Mouse (Mus musculus) stomach, embryonic 16.5 days (tissue): ENCODE data around the gene Pcbp4. TPM values are rescaled to one million over a fixed set of nuclear protein-coding genes. Genes with fewer than 3 reads are reported as not detected.

Experiments used
- ATAC-seq: fragments of 200-750 bp; cut with Nextera tagmentation; 2 replicates; pipeline ENCODE4 v1.8.0; 2017; ENCODE audit warnings: moderate number of reproducible peaks, moderate TSS enrichment; ENCODE audit not compliant: insufficient read depth, low FRiP score
- H3K27ac ChIP-seq: fragments of 300-500 bp; sonication (generic); 2 replicates; pipeline ENCODE4 v1.5.1; 2014; ENCODE audit warnings: low read length
- H3K27me3 ChIP-seq: fragments of 300-500 bp; sonication (generic); 2 replicates; pipeline ENCODE4 v1.6.1; 2014; ENCODE audit warnings: low read length, control low read depth, mixed read lengths; ENCODE audit not compliant: control insufficient read depth, insufficient read depth
- H3K36me3 ChIP-seq: fragments of 300-500 bp; sonication (generic); 2 replicates; pipeline ENCODE4 v1.6.1; 2014; ENCODE audit warnings: low read length; ENCODE audit not compliant: control insufficient read depth, insufficient read depth
- H3K4me1 ChIP-seq: fragments of 300-500 bp; sonication (generic); 2 replicates; pipeline ENCODE4 v1.6.1; 2014; ENCODE audit warnings: low read length, control low read depth, mixed read lengths; ENCODE audit not compliant: control insufficient read depth, insufficient read depth
- H3K4me2 ChIP-seq: fragments of 300-500 bp; sonication (generic); 2 replicates; pipeline ENCODE4 v1.6.1; 2014; ENCODE audit warnings: low read depth, low read length, mixed read lengths
- H3K4me3 ChIP-seq: fragments of 300-500 bp; sonication (generic); replicated peaks from 2 replicates; pipeline ENCODE4 v1.5.1; 2014; ENCODE audit warnings: mild to moderate bottlenecking, low read length
- H3K9ac ChIP-seq: fragments of 300-500 bp; sonication (generic); 2 replicates; pipeline ENCODE4 v1.6.1; 2014; ENCODE audit warnings: low read length
- H3K9me3 ChIP-seq: fragments of 300-500 bp; sonication (generic); replicated peaks from 2 replicates; pipeline ENCODE4 v1.6.1; 2016; ENCODE audit warnings: low read length, control low read depth; ENCODE audit not compliant: control insufficient read depth
- WGBS: fragments of 180-500 bp; shearing (Covaris S2); extraction: QIAGEN DNeasy Blood & Tissue Kit; methylation state at CpG from one replicate; pipeline ENCODE4 v1.1.7; 2014; 5-methylcytosine and 5-hydroxymethylcytosine counted together
- polyA plus RNA-seq: library from polyadenylated mRNA; unstranded; fragments of >200 nt; fragmentation: Nextera tagmentation; extraction: Ambion mirVana; gene quantifications from 2 replicates; pipeline ENCODE4 v1.2.1, GENCODE M21; 2015

Pcbp4 gene
- polyA plus RNA-seq, 1 experiment from 2014 or later: 39.4 TPM

DNA sequence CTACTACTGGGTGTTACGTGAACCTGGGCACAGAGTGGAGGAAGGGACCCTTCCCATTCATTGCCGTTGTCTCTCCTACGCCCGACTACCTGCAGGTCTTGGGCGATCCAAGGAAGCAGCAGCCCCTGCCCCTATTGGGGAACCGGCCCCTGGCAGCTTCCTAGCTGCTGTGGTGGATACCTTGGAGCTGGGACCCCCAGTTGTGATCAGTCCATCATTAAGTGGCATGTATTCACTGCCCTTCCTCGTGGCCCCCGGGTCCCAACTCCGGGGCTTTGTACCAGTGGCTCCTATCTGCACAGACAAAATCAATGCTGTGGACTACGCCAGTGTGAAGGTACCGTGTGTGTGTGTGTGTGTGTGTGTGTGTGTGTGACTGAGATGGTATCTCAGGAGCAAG lies 1.8 kb upstream of the Pcbp4 start:
- no peak overlapping the region for H3K4me3 ChIP-seq
- H3K27ac ChIP-seq: no peak overlapping the region
- H3K36me3 ChIP-seq: no peaks in the 10 kb centered on the region
- no peaks in the 10 kb centered on the region for H3K9me3 ChIP-seq
- WGBS: 68% methylated on average over 11 of the region's 11 CpGs
- no peak for ATAC-seq
- 0 out of 2 replicates have a peak overlapping the region, but pooled peaks have one; percentile 7 for H3K4me2 ChIP-seq
- H3K9ac ChIP-seq: 0 out of 2 replicates have a peak overlapping the region, but pooled peaks have one; percentile 10
- no peaks in the 10 kb centered on the region for H3K27me3 ChIP-seq
- H3K4me1 ChIP-seq: peaks cover 68% of the 10 kb centered on the region

DNA sequence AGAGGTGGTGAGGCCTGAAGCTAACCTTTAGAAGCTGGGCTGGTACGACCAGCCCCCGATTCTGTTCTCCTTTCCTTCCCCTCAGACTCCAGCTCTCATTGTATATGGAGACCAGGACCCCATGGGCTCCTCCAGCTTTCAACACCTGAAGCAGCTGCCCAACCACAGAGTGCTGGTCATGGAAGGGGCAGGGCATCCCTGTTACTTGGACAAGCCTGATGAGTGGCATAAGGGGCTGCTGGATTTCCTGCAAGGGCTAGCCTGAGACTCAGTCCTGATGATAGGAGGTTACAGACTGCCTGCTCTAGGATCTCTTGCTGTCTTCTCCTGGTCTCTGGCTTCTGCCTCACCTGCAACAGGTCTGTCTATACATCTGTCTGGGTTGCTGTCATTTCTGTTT lies 1.2 kb upstream of the Pcbp4 start:
- ATAC-seq: no peak
- Histone ChIP-seq H3K36me3 (no peaks in the 10 kb centered on the region), H3K4me2 (no peak overlapping the region), H3K27ac (no peak overlapping the region), H3K27me3 (no peaks in the 10 kb centered on the region), H3K9ac (no peak overlapping the region), H3K9me3 (no peaks in the 10 kb centered on the region), H3K4me3 (no peak overlapping the region), H3K4me1 (peaks cover 68% of the 10 kb centered on the region)
- WGBS: 63% methylated on average over 2 of the region's 2 CpGs

DNA sequence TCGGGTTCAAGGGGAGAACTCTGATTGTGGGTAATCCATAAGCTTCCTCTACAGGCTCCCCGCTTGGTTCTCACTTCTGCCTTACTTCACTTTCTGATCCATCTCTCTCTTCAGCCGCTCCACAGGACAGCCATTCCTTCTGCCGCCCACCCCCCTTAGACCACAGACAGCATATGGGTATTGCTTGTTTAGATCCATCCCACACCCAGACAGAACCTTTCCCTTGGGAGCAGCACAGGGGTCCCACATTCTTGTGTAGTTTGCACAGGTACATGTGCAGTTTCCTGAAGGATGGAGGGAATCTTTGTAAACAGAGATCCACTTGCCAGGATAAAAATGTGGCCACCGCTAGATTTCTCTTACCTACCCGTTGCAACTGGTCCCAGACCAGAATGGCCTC lies 740 bp upstream of the Pcbp4 start:
- Histone ChIP-seq H3K9ac (no peak overlapping the region), H3K9me3 (no peaks in the 10 kb centered on the region), H3K27me3 (no peaks in the 10 kb centered on the region), H3K4me2 (no peak overlapping the region), H3K4me3 (no peak overlapping the region), H3K27ac (no peak overlapping the region), H3K4me1 (peaks cover 68% of the 10 kb centered on the region), H3K36me3 (no peaks in the 10 kb centered on the region)
- 42% methylated on average over 6 of the region's 6 CpGs for WGBS
- ATAC-seq: no peak

DNA sequence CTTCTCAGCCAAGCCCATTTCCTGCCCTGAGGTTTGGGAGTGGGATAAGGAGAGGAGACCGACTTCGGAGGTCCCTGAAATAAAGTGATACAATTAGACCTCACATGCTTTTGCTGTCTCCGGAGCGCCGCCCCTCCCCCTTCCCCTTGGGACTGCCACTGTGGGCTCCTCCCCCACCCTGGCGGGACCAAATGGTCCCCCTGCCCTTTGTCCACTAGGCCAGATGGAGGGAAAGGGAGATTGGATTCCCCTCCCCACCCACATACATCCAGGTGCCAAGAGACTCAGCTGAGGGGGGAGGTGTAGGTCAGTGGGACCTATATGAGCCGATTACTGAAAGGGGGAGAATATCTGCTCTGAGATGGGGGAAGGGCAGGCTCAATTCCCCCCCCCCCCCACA lies 270 bp upstream of the Pcbp4 start:
- Histone ChIP-seq H3K4me1 (peaks cover 65% of the 10 kb centered on the region), H3K9ac (peak overlapping the region; percentile 33; the same call in 1 of the 2 replicates)
- no peak for ATAC-seq

DNA sequence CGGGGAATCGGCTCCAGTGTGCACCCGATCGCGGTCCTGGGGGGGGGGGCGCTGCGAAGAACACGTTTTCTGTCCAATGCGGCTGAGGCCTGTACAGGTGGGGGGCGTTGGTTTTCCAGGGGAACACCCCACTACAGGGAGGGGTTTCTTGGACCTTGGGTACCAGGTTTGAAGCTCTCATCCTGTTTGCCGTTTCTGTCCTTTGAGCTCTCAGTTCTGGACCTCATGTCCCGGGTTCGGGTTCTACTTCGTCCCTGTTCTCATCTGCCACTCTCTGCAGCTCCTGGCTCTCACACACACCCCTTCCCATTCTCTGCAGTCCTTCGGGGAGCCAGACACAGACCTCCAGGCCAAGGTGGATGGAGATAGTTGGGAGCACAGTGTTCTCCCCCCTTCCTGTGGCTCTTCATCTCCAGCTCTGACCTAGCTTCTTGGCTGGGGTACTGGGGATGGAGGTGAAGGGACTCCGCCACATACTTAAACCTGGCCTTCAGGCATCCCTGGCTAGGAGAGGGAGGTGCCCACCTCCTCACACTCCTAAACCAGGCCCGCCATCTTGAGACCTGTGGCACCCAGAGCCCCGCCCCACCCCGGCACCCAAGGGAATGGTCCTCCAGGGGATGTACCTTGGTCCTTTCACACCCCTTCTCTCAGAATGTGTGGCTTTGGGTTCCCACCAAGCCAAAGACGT lies 1.1 kb downstream of the Pcbp4 start:
- no peaks in the 10 kb centered on the region for H3K27me3 ChIP-seq
- H3K9ac ChIP-seq: peak overlapping the region; percentile 83
- WGBS: 1% methylated on average over 20 of the region's 20 CpGs
- peak overlapping the region; percentile 77 for H3K27ac ChIP-seq
- peak overlapping the region; percentile 69 for H3K4me3 ChIP-seq
- peaks cover 56% of the 10 kb centered on the region for H3K4me1 ChIP-seq
- no peaks in the 10 kb centered on the region for H3K9me3 ChIP-seq
- no peaks in the 10 kb centered on the region for H3K36me3 ChIP-seq
- peak overlapping the region; percentile 67 for H3K4me2 ChIP-seq
- ATAC-seq: peak; percentile 11; the same call in 1 of the 2 replicates

More for the DNA sequence above, 270 bp upstream of the Pcbp4 start:
- Histone ChIP-seq H3K36me3 (no peaks in the 10 kb centered on the region), H3K9me3 (no peaks in the 10 kb centered on the region), H3K4me3 (peak overlapping the region; percentile 69), H3K27me3 (no peaks in the 10 kb centered on the region), H3K4me2 (peak overlapping the region; percentile 67), H3K27ac (no peak overlapping the region)
- WGBS: 8% methylated on average over 7 of the region's 7 CpGs

DNA sequence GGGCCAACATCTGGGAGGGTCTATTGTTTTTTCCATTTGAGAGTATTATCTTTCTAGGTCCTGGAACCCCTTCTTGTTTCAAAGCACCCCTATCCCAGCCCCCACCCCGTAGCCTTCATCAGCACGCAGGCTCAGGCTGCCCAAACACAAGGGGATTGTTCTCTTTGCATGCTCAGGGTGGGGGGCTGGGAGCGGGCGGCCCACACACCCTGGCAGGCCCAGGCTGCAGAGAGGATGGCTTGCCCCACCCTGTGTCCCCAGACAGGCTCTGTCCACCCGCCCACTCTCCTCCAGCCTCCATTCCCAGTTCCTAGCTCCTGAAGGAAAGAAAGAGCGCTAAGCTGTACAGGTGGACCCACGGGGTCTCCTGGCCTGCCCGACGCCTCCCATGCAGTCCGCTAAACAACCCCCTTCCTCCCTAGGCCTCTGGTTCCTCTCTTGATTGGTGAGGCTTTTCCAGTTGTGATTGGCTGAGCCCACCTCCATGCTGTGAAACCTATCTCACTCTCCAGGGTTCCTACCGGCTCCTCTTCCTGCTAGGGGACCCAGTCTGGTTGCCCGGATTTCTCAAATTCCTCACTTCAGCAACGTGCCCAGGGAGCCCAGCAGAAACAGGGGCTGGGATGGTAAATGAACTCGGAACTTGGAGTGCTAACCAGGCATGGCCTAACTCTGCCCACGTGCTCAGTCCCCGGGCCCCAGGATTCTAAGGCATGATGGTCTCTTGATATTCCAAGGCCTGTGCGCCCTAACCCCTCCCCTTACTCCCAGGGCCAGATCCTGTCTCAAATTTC lies 2.0 kb downstream of the Pcbp4 start:
- Histone ChIP-seq H3K4me1 (peaks cover 50% of the 10 kb centered on the region), H3K4me3 (peak overlapping the region; percentile 69), H3K36me3 (no peaks in the 10 kb centered on the region)

DNA sequence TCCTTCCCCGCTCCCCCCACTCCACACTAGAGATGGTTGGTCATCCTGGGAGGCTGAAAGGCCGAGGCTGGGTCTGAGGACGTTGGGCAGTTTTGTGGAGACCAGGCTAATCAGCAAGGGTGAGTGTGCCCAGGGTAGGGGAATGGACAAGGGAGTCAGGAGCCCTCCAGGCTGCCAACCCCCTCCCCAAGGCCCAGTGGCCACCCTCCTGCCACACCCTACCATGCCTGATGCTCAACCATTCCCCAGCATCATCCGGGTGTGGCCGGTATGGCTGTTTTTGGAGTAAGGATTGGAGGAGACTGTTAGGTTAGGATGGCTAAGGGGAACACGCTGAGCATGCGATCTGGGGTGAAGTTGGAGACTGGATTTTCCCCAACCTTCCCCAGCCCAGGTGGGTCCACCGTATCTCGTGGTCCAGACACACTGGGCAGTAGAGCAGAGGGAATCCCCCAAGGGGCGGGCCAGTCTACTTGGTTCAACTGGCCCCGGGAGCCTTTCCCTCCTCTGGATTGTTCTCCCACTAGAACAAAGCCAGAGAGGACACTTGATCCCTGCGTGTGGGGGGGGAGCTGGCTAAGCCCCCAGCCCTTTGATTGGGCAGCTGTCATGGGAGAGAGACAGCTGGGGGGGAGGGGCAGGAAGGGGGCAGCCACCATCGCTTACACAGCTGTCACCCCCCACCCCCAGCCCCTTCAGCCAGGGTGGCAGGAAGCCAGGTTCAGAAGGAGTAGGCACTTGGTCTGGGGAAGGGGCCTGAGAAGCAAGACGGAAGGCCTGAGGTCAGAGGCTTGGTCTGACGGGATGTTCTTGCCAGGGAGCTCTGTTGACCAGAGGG lies 3.5 kb downstream of the Pcbp4 start:
- ATAC-seq: no peak
- Histone ChIP-seq H3K9me3 (no peaks in the 10 kb centered on the region), H3K27ac (peak overlapping the region; percentile 23; the same call in 1 of the 2 replicates), H3K4me2 (peak overlapping the region; percentile 67; the same call in 1 of the 2 replicates), H3K27me3 (no peaks in the 10 kb centered on the region), H3K9ac (peak overlapping the region; percentile 52; the same call in 1 of the 2 replicates), H3K4me3 (no peak overlapping the region), H3K36me3 (peaks cover 8% of the 10 kb centered on the region; the same call in 1 of the 2 replicates), H3K4me1 (peaks cover 36% of the 10 kb centered on the region)
- 38% methylated on average over 15 of the region's 15 CpGs for WGBS

More for the DNA sequence above, 2.0 kb downstream of the Pcbp4 start:
- ATAC-seq: no peak
- peak overlapping the region; percentile 83 for H3K9ac ChIP-seq
- peak overlapping the region; percentile 67 for H3K4me2 ChIP-seq
- peak overlapping the region; percentile 58 for H3K27ac ChIP-seq
- no peaks in the 10 kb centered on the region for H3K9me3 ChIP-seq
- no peaks in the 10 kb centered on the region for H3K27me3 ChIP-seq
- 12% methylated on average over 17 of the region's 17 CpGs for WGBS

DNA sequence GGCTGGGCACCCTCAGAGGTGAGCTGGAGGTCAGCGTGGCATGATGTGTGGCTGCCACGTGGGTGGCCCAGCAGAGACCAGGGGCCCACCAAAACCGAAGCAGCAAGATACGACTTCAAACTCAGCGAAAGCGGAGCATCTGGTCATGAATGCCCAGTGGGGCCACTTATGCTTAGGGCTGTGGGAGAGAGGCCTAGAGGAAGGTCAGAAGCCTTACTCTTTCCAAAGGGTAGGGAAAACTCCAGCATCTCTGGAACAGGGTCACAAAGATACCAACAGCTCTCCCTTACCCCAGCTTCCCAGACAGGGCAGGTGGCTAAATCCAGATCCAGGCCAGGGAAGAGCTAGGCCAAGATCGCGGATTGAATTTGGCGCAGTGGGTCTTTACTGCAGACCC lies 4.1 kb downstream of the Pcbp4 start:
- H3K4me1 ChIP-seq: peaks cover 36% of the 10 kb centered on the region
- H3K4me3 ChIP-seq: no peak overlapping the region
- peak overlapping the region; percentile 23; the same call in 1 of the 2 replicates for H3K27ac ChIP-seq
- H3K27me3 ChIP-seq: no peaks in the 10 kb centered on the region
- WGBS: 54% methylated on average over 9 of the region's 9 CpGs
- H3K36me3 ChIP-seq: peaks cover 9% of the 10 kb centered on the region
- H3K4me2 ChIP-seq: peak overlapping the region; percentile 67; the same call in 1 of the 2 replicates
- no peaks in the 10 kb centered on the region for H3K9me3 ChIP-seq
- ATAC-seq: no peak
- H3K9ac ChIP-seq: peak overlapping the region; percentile 52; the same call in 1 of the 2 replicates
